Mouse (Mus musculus): ENCODE results near the gene Cdhr1. TPM values are rescaled to one million over a fixed set of nuclear protein-coding genes. Genes with fewer than 3 reads are reported as not detected.

Cdhr1 gene
- total and polyA plus RNA-seq, 3 experiments, result under 0.01 TPM; not detected in 2

DNA sequence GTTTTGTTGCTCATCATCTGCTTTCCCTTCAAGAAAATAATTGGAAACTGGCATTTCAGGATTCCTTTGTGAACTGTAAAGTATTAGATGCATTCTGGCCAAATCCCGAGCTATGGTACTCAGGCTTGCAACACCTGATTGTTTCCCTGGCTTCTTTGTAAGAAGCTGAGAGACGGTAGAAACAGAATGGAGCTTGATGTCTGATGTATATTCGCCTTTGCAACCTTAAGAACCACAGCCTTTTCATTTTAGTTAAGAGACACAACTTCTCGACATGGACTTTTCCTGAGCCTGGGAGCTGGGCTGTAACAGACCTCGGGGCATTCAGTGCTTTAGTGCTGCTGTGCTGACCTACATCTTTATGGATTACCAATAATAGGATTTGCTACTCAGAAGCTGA lies 30.5 kb downstream of the Cdhr1 start, which contains the start of gene Lrit2:
TSS of gene Lrit2 (plus strand) at position 301 of the 400 bp plus-strand sequence.
- Histone ChIP-seq H3K4me3 (ENCODE audit: low read depth, low read length) (no peak within 1 kb of the TSS), H3K4me1 (ENCODE audit: insufficient read depth, low read depth, low read length) (no peaks in the 10 kb centered on the region), H3K27me3 (ENCODE audit: insufficient read depth, low read length) (no peaks in the 10 kb centered on the region), H3K36me3 (replicated peaks) (no peaks in the 10 kb centered on the region), H3K9me3 (replicated peaks) (no peaks in the 10 kb centered on the region)
- TF ChIP-seq TAL1 (conservative IDR thresholded peaks at IDR 0.05; ENCODE audit: low read depth, low read length) (no peak), GATA2 (IDR thresholded peaks at IDR 0.05; ENCODE audit: borderline replicate concordance, low read depth, low read length) (no peak), CTCF (IDR thresholded peaks at IDR 0.05; ENCODE audit: low read depth, low read length) (no peak), POLR2AphosphoS5 (IDR thresholded peaks at IDR 0.05; ENCODE audit: insufficient replicate concordance, low read depth, low read length) (no peak), GATA1 (IDR thresholded peaks at IDR 0.05; ENCODE audit: borderline replicate concordance, low read length) (no peak)
- DNase-seq (ENCODE audit: low spot score) (no peak), ATAC-seq (ENCODE audit: extremely low read depth, insufficient number of reproducible peaks, low FRiP score, poor library complexity, severe bottlenecking) (no peak)

DNA sequence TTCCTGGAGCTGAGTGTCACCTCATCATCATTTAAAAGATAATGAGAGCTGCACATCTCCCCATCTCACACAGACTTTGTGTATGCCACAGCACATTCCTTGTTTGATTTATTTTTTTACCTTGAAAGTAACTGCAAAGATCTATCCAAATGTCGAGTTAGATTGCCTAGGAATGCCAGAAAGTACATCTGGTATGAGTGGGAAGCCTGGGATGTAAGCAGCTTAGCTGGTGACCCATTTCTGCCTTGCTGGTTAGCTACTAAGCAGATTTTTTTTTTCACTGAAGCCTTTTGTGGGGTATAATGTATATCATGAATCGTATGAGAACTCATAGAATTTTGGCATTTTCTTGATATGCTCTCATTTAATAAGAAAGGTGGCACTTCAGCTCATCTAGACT lies 31.5 kb downstream of the Cdhr1 start:
- Histone ChIP-seq H3K27me3 (ENCODE audit: insufficient read depth, low read length) (no peaks in the 10 kb centered on the region), H3K4me1 (ENCODE audit: insufficient read depth, low read depth, low read length) (no peaks in the 10 kb centered on the region), H3K36me3 (replicated peaks) (no peaks in the 10 kb centered on the region), H3K4me3 (ENCODE audit: low read depth, low read length) (no peak overlapping the region), H3K9me3 (replicated peaks) (no peaks in the 10 kb centered on the region)
- no peak for ATAC-seq (ENCODE audit: extremely low read depth, insufficient number of reproducible peaks, low FRiP score, poor library complexity, severe bottlenecking)
- TF ChIP-seq CTCF (IDR thresholded peaks at IDR 0.05; ENCODE audit: low read depth, low read length), result no peak
- TF ChIP-seq GATA2 (IDR thresholded peaks at IDR 0.05; ENCODE audit: borderline replicate concordance, low read depth, low read length), result no peak
- no peak for TF ChIP-seq GATA1 (IDR thresholded peaks at IDR 0.05; ENCODE audit: borderline replicate concordance, low read length)
- DNase-seq (ENCODE audit: low spot score), result no peak

DNA sequence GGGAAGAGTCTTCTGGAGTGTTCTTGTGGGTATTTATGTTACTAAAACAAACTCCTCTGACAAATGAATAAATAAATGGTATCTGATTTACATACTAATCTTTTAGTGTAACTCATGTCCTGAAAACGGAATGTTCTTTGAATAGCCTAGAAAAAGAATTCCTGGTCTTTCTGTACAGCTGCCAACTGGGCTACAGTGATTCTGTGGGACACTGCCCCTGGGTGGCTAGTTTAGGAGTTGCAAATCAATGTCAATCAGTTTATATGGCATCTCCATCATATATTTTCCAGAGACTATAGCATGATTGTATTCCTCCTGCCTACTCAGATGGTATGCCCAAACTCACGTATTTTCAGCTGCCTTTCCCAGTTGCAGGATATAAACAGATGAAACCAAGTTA lies 33.3 kb downstream of the Cdhr1 start:
- TF ChIP-seq GATA2 (IDR thresholded peaks at IDR 0.05; ENCODE audit: borderline replicate concordance, low read depth, low read length) (no peak), TAL1 (conservative IDR thresholded peaks at IDR 0.05; ENCODE audit: low read depth, low read length) (no peak), GATA1 (IDR thresholded peaks at IDR 0.05; ENCODE audit: borderline replicate concordance, low read length) (no peak), POLR2AphosphoS5 (IDR thresholded peaks at IDR 0.05; ENCODE audit: insufficient replicate concordance, low read depth, low read length) (no peak), CTCF (IDR thresholded peaks at IDR 0.05; ENCODE audit: low read depth, low read length) (no peak)
- no peak for DNase-seq (ENCODE audit: low spot score)
- Histone ChIP-seq H3K9me3 (replicated peaks) (no peaks in the 10 kb centered on the region), H3K27me3 (ENCODE audit: insufficient read depth, low read length) (no peaks in the 10 kb centered on the region), H3K4me3 (ENCODE audit: low read depth, low read length) (no peak overlapping the region), H3K4me1 (ENCODE audit: insufficient read depth, low read depth, low read length) (no peaks in the 10 kb centered on the region), H3K36me3 (replicated peaks) (no peaks in the 10 kb centered on the region)
- ATAC-seq (ENCODE audit: extremely low read depth, insufficient number of reproducible peaks, low FRiP score, poor library complexity, severe bottlenecking), result no peak

DNA sequence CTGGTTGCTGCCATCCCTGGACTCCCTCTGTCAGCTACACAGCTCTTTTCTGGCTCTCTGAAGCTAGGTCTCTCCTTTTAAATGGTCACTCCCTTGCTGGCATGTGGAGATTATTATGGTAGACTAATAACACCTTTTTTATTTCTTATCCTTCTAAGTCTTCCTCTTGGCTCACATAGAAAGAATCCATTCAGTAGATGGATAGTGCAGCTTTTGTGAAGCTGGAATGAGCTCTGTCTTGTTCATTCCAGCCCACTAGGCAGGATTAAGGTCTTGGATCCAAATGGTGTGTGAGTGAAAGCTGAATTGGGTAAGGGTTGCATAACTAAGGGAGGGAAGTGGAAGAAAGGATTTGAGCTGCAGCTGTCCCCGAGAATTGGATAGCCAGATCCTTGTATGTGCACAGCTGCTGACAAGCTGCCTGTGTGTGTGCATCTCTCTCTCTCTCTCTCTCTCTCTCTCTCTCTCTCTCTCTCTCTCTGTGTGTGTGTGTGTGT lies 49.2 kb downstream of the Cdhr1 start, which contains the start of gene Rgr:
TSS of gene Rgr (minus strand) at position 51 of the 497 bp plus-strand sequence.
- DNase-seq (ENCODE audit: low spot score), result no peak
- Histone ChIP-seq H3K4me3 (ENCODE audit: low read depth, low read length) (no peak within 1 kb of the TSS), H3K4me1 (ENCODE audit: insufficient read depth, low read depth, low read length) (no peaks in the 10 kb centered on the region), H3K9me3 (replicated peaks) (no peaks in the 10 kb centered on the region), H3K36me3 (replicated peaks) (no peaks in the 10 kb centered on the region), H3K27me3 (ENCODE audit: insufficient read depth, low read length) (peaks cover 5% of the 10 kb centered on the region; the same call in 1 of the 2 replicates)
- no peak for TF ChIP-seq GATA2 (IDR thresholded peaks at IDR 0.05; ENCODE audit: borderline replicate concordance, low read depth, low read length)
- no peak for TF ChIP-seq CTCF (IDR thresholded peaks at IDR 0.05; ENCODE audit: low read depth, low read length)
- no peak for TF ChIP-seq POLR2AphosphoS5 (IDR thresholded peaks at IDR 0.05; ENCODE audit: insufficient replicate concordance, low read depth, low read length)
- no peak for TF ChIP-seq TAL1 (conservative IDR thresholded peaks at IDR 0.05; ENCODE audit: low read depth, low read length)
- TF ChIP-seq GATA1 (IDR thresholded peaks at IDR 0.05; ENCODE audit: borderline replicate concordance, low read length), result no peak
- no peak for ATAC-seq (ENCODE audit: extremely low read depth, insufficient number of reproducible peaks, low FRiP score, poor library complexity, severe bottlenecking)

DNA sequence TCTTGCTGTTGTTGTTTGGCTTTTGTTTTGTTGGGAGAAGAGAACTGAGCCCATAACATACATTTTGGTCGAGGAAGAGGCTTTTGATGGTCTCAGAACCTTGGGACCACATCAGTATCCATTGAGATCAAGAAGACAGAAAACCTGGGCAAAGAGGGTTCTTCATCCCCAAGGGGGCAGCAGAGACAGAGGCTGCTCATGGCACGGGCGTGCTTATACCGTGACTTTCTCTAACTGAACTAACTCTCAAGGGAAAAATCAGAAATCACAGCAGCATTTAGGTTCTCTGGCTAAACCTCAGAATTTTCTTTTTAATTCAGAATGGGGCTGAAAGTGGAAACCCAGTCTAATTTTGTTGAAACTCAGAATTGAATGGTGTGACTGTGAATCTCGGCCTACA lies 63.7 kb downstream of the Cdhr1 start:
- no peak for ATAC-seq (ENCODE audit: extremely low read depth, insufficient number of reproducible peaks, low FRiP score, poor library complexity, severe bottlenecking)
- H3K9me3 ChIP-seq (replicated peaks), result no peaks in the 10 kb centered on the region
- no peak for DNase-seq (ENCODE audit: low spot score)
- no peak overlapping the region for H3K4me3 ChIP-seq (ENCODE audit: low read depth, low read length)
- TF ChIP-seq TAL1 (conservative IDR thresholded peaks at IDR 0.05; ENCODE audit: low read depth, low read length), result no peak
- no peak for TF ChIP-seq POLR2AphosphoS5 (IDR thresholded peaks at IDR 0.05; ENCODE audit: insufficient replicate concordance, low read depth, low read length)
- no peak for TF ChIP-seq CTCF (IDR thresholded peaks at IDR 0.05; ENCODE audit: low read depth, low read length)
- TF ChIP-seq GATA2 (IDR thresholded peaks at IDR 0.05; ENCODE audit: borderline replicate concordance, low read depth, low read length), result no peak
- no peak for TF ChIP-seq GATA1 (IDR thresholded peaks at IDR 0.05; ENCODE audit: borderline replicate concordance, low read length)
- no peaks in the 10 kb centered on the region for H3K36me3 ChIP-seq (replicated peaks)
- H3K4me1 ChIP-seq (ENCODE audit: insufficient read depth, low read depth, low read length), result no peaks in the 10 kb centered on the region
- no peaks in the 10 kb centered on the region for H3K27me3 ChIP-seq (ENCODE audit: insufficient read depth, low read length)

DNA sequence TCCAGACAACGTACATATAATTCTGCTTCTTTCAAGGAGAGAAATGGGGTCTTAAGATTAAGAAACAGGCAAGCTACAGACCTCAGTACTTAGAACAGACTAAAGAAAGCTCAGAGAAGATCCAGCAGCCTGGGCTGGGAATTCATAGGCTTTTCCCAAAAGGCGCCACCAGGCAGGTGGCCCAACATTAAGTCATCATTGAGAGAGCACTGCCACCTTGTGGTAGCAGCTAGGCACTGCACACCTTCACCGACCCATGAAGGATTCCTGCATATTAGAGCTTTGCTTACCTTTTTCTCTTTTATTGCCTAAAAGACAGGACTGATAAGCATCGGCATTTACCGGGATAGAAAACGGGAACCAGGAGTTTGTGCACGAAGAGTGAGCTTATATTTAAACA lies 64.9 kb downstream of the Cdhr1 start:
- ATAC-seq (ENCODE audit: extremely low read depth, insufficient number of reproducible peaks, low FRiP score, poor library complexity, severe bottlenecking), result peak; percentile 63; the same call in 1 of the 2 replicates
- H3K36me3 ChIP-seq (replicated peaks), result no peaks in the 10 kb centered on the region
- no peak overlapping the region for H3K4me3 ChIP-seq (ENCODE audit: low read depth, low read length)
- TF ChIP-seq POLR2AphosphoS5 (IDR thresholded peaks at IDR 0.05; ENCODE audit: insufficient replicate concordance, low read depth, low read length) (no peak), CTCF (IDR thresholded peaks at IDR 0.05; ENCODE audit: low read depth, low read length) (peak; percentile 84), TAL1 (conservative IDR thresholded peaks at IDR 0.05; ENCODE audit: low read depth, low read length) (no peak), GATA2 (IDR thresholded peaks at IDR 0.05; ENCODE audit: borderline replicate concordance, low read depth, low read length) (no peak), GATA1 (IDR thresholded peaks at IDR 0.05; ENCODE audit: borderline replicate concordance, low read length) (no peak)
- H3K9me3 ChIP-seq (replicated peaks), result no peaks in the 10 kb centered on the region
- peak; percentile 10 for DNase-seq (ENCODE audit: low spot score)
- no peaks in the 10 kb centered on the region for H3K27me3 ChIP-seq (ENCODE audit: insufficient read depth, low read length)
- H3K4me1 ChIP-seq (ENCODE audit: insufficient read depth, low read depth, low read length), result no peaks in the 10 kb centered on the region

Measured in G1E (cell line).